Mouse (Mus musculus): ENCODE measurements around the gene Apom.
A peak's percentile ranks its signal among the peaks of the same experiment; 100 is the strongest.

The Apom gene

DNA sequence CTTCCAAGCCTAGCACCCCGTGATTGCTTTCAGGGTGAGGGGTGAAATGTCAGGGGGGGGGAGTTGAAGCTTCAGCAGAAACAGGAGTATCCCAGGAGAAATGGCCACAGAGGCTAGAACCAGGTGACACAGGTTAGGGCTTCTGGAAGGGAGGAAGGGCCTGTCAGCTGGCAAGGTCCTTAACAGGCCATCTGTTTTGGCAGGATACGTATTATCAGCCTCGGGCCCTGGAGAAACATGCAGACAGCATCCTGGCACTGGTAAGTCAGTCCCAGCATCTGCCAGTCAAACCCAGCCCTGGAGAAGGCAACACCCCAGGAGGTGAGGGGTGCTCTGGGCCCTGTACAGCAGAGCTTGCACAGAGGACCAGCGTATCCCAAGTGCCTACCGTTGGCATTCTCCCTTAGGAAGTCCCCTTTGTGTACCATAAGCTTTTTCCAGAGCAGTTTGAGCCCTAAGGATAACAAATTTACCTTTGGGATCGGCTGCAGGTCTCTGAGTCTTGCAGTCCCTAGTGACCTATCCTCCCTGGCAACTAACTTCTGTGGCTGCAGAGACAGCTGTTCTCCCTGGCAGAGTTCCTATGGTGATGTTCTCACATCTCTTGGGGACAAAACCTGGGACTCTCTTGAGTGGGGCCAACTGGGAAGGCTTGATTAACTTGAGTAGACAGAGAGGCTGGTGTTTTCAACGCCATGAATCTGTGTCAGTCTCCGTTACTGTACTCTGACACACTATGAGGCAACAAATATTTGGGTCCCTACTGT, 41.5 kb downstream of the Apom start:
- H3K36me3 ChIP-seq (ENCODE audit: insufficient read depth, low read length), result peaks cover 49% of the 10 kb centered on the region

DNA sequence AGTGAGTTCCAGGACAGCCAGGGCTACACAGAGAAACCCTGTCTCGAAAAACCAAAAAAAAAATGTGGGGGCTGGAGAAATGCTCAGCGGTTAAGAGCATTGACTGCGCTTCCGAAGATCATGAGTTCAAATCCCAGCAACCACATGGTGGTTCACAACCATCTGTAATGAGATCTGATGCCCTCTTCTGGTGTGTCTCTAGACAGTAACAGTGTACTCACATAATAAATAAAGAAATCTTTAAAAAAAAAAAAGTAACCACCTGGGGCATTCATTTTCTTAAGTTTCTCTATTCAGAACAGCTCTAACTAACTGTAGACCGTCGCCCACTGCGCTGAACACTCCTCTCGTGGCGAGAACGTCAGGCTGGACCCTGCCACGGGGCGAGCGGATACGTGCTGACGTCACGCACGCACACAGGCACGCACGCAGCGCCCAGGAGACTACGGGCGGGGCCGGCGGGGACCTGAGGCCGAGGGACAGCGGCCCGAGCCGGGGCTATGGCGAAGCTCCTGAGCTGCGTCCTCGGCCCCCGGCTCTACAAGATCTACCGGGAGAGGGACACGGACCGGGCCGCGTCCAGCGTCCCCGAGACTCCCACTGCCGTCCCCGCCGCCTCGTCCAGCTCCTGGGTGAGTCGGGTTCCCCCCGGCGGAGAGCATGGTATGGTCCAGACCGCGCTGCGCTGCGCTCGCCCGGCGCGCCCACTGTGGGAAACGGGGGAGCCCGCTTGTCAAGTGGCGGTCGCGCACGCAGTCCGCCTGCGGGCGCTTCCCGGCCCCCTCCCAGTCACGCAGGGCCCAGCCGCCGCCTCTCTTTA, 42.8 kb downstream of the Apom start, which contains the start of gene Abhd16a:
Gene Abhd16a, plus strand, starts transcription at position 439 of the 820 bp plus-strand sequence.
- Histone ChIP-seq H3K4me3 (replicated peaks; ENCODE audit: low read length) (peak within 1 kb of the TSS; percentile 88), H3K4me1 (replicated peaks; ENCODE audit: low read depth, low read length) (peaks cover 36% of the 10 kb centered on the region), H3K27me3 (ENCODE audit: insufficient read depth, low read length) (0 out of 2 replicates have a peak, but pooled peaks cover 2% of the 10 kb centered on the region), H3K9me3 (ENCODE audit: low read length) (no peaks in the 10 kb centered on the region), H3K36me3 (ENCODE audit: insufficient read depth, low read length) (peaks cover 36% of the 10 kb centered on the region)
- no peak for TF ChIP-seq NANOG (IDR thresholded peaks at IDR 0.05; ENCODE audit: borderline replicate concordance, low read length)

More for the DNA sequence above, 41.5 kb downstream of the Apom start:
- no peaks in the 10 kb centered on the region for H3K27me3 ChIP-seq (ENCODE audit: insufficient read depth, low read length)
- no peaks in the 10 kb centered on the region for H3K9me3 ChIP-seq (ENCODE audit: low read length)
- peaks cover 36% of the 10 kb centered on the region for H3K4me1 ChIP-seq (replicated peaks; ENCODE audit: low read depth, low read length)
- H3K4me3 ChIP-seq (replicated peaks; ENCODE audit: low read length), result peak overlapping the region; percentile 88
- TF ChIP-seq POU5F1 (IDR thresholded peaks at IDR 0.05; ENCODE audit: borderline replicate concordance, low read length), result no peak
- no peak for TF ChIP-seq NANOG (IDR thresholded peaks at IDR 0.05; ENCODE audit: borderline replicate concordance, low read length)
- TF ChIP-seq CTCF (conservative IDR thresholded peaks at IDR 0.05; ENCODE audit: low read length), result no peak

DNA sequence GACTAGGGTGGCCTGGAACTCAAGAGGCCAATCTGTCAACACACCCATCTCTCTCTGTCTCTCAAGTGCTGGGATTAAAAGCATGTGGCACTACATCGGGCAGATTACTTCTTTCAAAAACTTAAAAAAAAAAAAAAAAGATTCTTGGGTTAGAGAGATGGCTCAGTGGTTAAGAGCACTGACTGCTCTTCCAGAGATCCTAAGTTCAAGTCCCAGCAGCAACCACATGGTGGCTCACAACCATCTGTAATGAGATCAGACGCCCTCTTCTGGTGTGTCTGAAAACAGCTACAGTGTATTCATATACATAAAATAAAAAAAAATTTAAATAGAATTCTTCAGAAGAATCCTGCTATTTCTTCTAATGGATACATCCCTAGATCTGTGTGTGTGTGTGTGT, 43.7 kb downstream of the Apom start:
- H3K4me1 ChIP-seq (replicated peaks; ENCODE audit: low read depth, low read length), result peaks cover 32% of the 10 kb centered on the region
- H3K36me3 ChIP-seq (ENCODE audit: insufficient read depth, low read length), result peaks cover 28% of the 10 kb centered on the region
- no peaks in the 10 kb centered on the region for H3K9me3 ChIP-seq (ENCODE audit: low read length)
- peak; percentile 35 for TF ChIP-seq CTCF (conservative IDR thresholded peaks at IDR 0.05; ENCODE audit: low read length)
- no peak for TF ChIP-seq POU5F1 (IDR thresholded peaks at IDR 0.05; ENCODE audit: borderline replicate concordance, low read length)
- H3K27me3 ChIP-seq (ENCODE audit: insufficient read depth, low read length), result 0 out of 2 replicates have a peak, but pooled peaks cover 2% of the 10 kb centered on the region
- no peak overlapping the region for H3K4me3 ChIP-seq (replicated peaks; ENCODE audit: low read length)

DNA sequence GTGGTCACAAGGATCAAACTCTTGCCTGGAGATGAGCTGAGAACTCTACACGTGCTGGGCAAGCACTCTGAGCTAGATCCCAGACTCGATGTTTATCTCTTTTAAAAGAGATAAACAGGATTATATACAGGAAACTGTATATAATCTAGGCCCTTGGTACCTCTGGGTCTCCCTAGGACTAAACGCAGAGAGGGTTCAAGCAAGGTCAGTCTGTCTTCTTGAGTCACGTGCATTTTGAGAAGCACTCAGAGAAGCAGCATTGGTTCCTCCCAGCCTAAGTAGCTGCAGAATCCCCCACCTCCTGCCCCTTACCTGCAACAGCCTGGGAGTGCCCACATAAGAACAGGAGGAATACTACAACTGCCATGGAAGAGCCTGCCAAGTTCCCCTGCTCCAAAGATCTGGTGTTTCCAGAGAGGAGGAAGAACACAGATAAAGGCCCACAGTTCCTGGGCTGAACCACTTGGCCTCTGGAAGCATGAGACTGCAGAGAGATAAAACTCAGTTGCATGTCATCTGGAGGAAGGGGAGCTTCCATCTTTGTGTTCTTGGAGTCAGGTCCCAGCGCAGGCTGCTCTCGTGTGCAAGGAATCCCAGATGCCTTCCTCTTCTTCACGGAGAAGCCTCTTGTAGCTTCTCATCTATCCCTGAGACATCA, 46.5 kb downstream of the Apom start, which contains the start of gene Ly6g6f:
Gene Ly6g6f, minus strand, starts transcription at position 403 of the 658 bp plus-strand sequence.
- Histone ChIP-seq H3K4me3 (replicated peaks; ENCODE audit: low read length) (no peak within 1 kb of the TSS), H3K27me3 (ENCODE audit: insufficient read depth, low read length) (peaks cover 2% of the 10 kb centered on the region; the same call in 1 of the 2 replicates), H3K36me3 (ENCODE audit: insufficient read depth, low read length) (peaks cover 2% of the 10 kb centered on the region), H3K9me3 (ENCODE audit: low read length) (no peaks in the 10 kb centered on the region), H3K4me1 (replicated peaks; ENCODE audit: low read depth, low read length) (peaks cover 22% of the 10 kb centered on the region)
- TF ChIP-seq POU5F1 (IDR thresholded peaks at IDR 0.05; ENCODE audit: borderline replicate concordance, low read length) (no peak), CTCF (conservative IDR thresholded peaks at IDR 0.05; ENCODE audit: low read length) (no peak), NANOG (IDR thresholded peaks at IDR 0.05; ENCODE audit: borderline replicate concordance, low read length) (no peak)

DNA sequence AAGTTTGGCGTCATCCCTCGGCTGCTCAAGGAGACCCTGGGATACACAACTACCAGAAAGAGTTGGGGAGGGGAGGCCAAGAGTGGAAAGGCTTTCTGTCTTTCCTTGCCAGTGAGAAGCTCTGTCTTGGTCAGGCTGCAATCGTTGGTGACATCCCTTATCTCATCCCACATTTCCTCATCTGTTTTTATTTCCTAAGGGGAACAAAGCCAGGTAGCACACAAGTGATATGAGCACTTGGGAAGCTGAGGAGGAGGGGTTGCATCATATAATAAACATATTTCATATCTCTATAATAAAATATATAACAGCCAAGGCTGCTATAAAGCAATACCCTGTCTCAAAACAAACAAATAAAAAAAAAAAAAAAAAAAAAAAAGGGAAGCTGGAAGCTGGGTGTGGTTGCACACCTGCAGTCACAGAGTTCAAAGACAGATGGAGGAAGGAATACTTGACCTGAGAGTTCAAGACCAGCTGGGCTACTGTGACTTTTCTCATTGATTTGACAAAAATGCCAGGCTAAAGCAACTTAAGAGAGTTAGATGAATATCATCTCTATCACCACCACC, 47.8 kb downstream of the Apom start:
- Histone ChIP-seq H3K4me3 (replicated peaks; ENCODE audit: low read length) (no peak overlapping the region), H3K36me3 (ENCODE audit: insufficient read depth, low read length) (no peaks in the 10 kb centered on the region), H3K9me3 (ENCODE audit: low read length) (no peaks in the 10 kb centered on the region), H3K4me1 (replicated peaks; ENCODE audit: low read depth, low read length) (peaks cover 26% of the 10 kb centered on the region), H3K27me3 (ENCODE audit: insufficient read depth, low read length) (peaks cover 2% of the 10 kb centered on the region; the same call in 1 of the 2 replicates)
- TF ChIP-seq CTCF (conservative IDR thresholded peaks at IDR 0.05; ENCODE audit: low read length), result no peak
- TF ChIP-seq POU5F1 (IDR thresholded peaks at IDR 0.05; ENCODE audit: borderline replicate concordance, low read length), result no peak
- TF ChIP-seq NANOG (IDR thresholded peaks at IDR 0.05; ENCODE audit: borderline replicate concordance, low read length), result no peak

DNA sequence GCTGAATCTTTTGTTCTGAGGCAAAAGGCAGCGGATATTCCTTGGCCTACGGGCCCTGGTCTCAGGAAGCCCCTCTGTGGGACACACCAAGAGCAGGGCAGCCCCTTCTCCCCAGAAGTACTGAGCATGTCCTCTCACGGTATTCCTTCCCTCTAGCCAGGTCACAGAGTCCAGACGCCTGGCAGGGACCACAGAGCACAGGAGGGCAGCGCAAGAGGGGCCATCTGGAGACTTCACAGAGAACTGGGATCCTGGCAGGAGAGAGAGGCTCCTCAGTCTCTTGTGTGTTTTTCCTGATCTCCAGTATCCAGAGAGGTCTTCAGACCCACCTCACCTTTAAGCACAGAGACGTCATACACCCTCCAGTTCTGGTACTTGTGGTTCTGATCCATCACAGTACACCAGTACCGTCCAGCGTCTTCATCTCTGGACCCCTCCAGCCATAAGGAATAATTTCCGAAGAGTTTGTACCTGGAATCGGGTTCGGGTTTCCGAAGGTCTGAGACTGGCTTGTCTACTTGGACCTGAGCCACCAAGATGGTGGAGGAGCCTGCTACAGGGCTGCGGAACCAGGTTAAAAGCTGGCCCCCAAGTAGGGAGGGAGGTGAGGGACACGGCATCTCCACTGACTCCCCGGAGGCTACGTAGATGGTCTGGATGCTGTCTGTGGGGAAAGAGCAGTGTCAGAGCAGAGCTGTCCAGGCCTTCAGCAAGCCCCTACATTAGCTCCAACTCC, 48.8 kb downstream of the Apom start:
- 0 out of 2 replicates have a peak, but pooled peaks cover 3% of the 10 kb centered on the region for H3K36me3 ChIP-seq (ENCODE audit: insufficient read depth, low read length)
- H3K4me3 ChIP-seq (replicated peaks; ENCODE audit: low read length), result no peak overlapping the region
- H3K9me3 ChIP-seq (ENCODE audit: low read length), result no peaks in the 10 kb centered on the region
- H3K27me3 ChIP-seq (ENCODE audit: insufficient read depth, low read length), result peaks cover 2% of the 10 kb centered on the region; the same call in 1 of the 2 replicates
- H3K4me1 ChIP-seq (replicated peaks; ENCODE audit: low read depth, low read length), result peaks cover 35% of the 10 kb centered on the region
- TF ChIP-seq CTCF (conservative IDR thresholded peaks at IDR 0.05; ENCODE audit: low read length), result no peak

DNA sequence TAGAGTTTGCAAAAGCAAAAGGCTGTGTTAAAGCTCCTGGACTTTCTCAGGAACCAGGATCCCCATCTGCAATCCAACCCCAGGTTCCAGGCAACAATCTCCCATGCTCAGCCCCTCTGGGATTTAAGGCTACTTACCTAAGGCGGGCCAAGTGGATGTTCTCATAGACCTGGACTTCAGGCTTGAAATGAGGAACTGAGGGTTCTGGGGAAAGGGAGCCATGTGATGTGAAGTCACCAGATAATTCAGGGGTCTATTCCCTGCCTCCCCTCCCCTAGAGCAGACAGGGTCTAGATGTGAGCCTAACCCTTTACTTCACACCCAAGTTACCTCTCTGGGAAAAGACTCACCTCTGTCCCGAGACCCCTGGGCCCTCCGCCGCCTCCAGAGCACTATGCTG, 51.1 kb downstream of the Apom start:
- Histone ChIP-seq H3K9me3 (ENCODE audit: low read length) (no peaks in the 10 kb centered on the region), H3K4me1 (replicated peaks; ENCODE audit: low read depth, low read length) (peaks cover 52% of the 10 kb centered on the region), H3K27me3 (ENCODE audit: insufficient read depth, low read length) (peaks cover 2% of the 10 kb centered on the region; the same call in 1 of the 2 replicates), H3K4me3 (replicated peaks; ENCODE audit: low read length) (peak overlapping the region; percentile 27), H3K36me3 (ENCODE audit: insufficient read depth, low read length) (0 out of 2 replicates have a peak, but pooled peaks cover 3% of the 10 kb centered on the region)
- no peak for TF ChIP-seq POU5F1 (IDR thresholded peaks at IDR 0.05; ENCODE audit: borderline replicate concordance, low read length)
- TF ChIP-seq CTCF (conservative IDR thresholded peaks at IDR 0.05; ENCODE audit: low read length), result no peak
- no peak for TF ChIP-seq NANOG (IDR thresholded peaks at IDR 0.05; ENCODE audit: borderline replicate concordance, low read length)
